Mouse (Mus musculus) megakaryocyte, adult 5-6 weeks (primary cell): Measurements from ENCODE around the gene Flrt1. TPM values are rescaled to one million over a fixed set of nuclear protein-coding genes. Genes with fewer than 3 reads are reported as not detected.

Source experiments
- total RNA-seq, 2 experiments: library from RNA; stranded (forward) in 1 of 2; stranded (reverse) in 1 of 2; fragments of 153-499, 151-499 nt in 1 of 2; fragments of 221-1000, 200-1000 nt in 1 of 2; gene quantifications; 2 replicates each; pipeline versions ENCODE4 v1.2.3 to v1.2.4; 2015 to 2017

Flrt1 gene
- total RNA-seq, 2 experiments from 2014 or later = not detected

Other genes starting within 250 kb of the Flrt1 start
- gene Ccdc88b, start 247.5 kb downstream of the Flrt1 start, total RNA-seq (2015) = 12.0 and 13.3 TPM in 2 replicates
- 45.9 and 78.0 TPM in 2 replicates for gene Ccdc88b, start 247.5 kb downstream of the Flrt1 start, total RNA-seq (2017)
- gene Trmt112, start 196.0 kb downstream of the Flrt1 start, total RNA-seq (2015) = 133 and 146 TPM in 2 replicates
- 176 and 188 TPM in 2 replicates for gene Trmt112, start 196.0 kb downstream of the Flrt1 start, total RNA-seq (2017)
- gene Prdx5, start 195.6 kb downstream of the Flrt1 start, total RNA-seq (2015) = 951 and 1,046 TPM in 2 replicates
- 1,745 and 2,032 TPM in 2 replicates for gene Prdx5, start 195.6 kb downstream of the Flrt1 start, total RNA-seq (2017)
- gene Esrra, start 183.9 kb downstream of the Flrt1 start, total RNA-seq (2015) = 11.9 and 12.4 TPM in 2 replicates
- 24.6 and 28.9 TPM in 2 replicates for gene Esrra, start 183.9 kb downstream of the Flrt1 start, total RNA-seq (2017)
- gene Catsperz, start 180.3 kb downstream of the Flrt1 start, total RNA-seq (2015) = not detected in 2 replicates
- gene Catsperz, start 180.3 kb downstream of the Flrt1 start, total RNA-seq (2017) = not detected in 2 replicates
- not detected in 2 replicates for gene Kcnk4, start 171.2 kb downstream of the Flrt1 start, total RNA-seq (2015)
- 0.11 TPM in 1 of 2 replicates, not detected in the other for gene Kcnk4, start 171.2 kb downstream of the Flrt1 start, total RNA-seq (2017)
- gene Bad, start 163.9 kb downstream of the Flrt1 start, total RNA-seq (2015) = 16.4 and 20.3 TPM in 2 replicates
- gene Bad, start 163.9 kb downstream of the Flrt1 start, total RNA-seq (2017) = 45.2 and 67.1 TPM in 2 replicates
- gene Gpr137, start 163.2 kb downstream of the Flrt1 start, total RNA-seq (2015) = 10.2 and 18.8 TPM in 2 replicates
- 18.4 and 20.2 TPM in 2 replicates for gene Gpr137, start 163.2 kb downstream of the Flrt1 start, total RNA-seq (2017)
- gene Ppp1r14b, start 130.8 kb downstream of the Flrt1 start, total RNA-seq (2015) = 54.3 and 63.8 TPM in 2 replicates
- 43.8 and 45.2 TPM in 2 replicates for gene Ppp1r14b, start 130.8 kb downstream of the Flrt1 start, total RNA-seq (2017)
- 10.4 and 11.8 TPM in 2 replicates for gene Plcb3, start 129.3 kb downstream of the Flrt1 start, total RNA-seq (2015)
- gene Plcb3, start 129.3 kb downstream of the Flrt1 start, total RNA-seq (2017) = 13.4 and 14.1 TPM in 2 replicates
- gene Fkbp2, start 125.2 kb downstream of the Flrt1 start, total RNA-seq (2015) = 127 and 145 TPM in 2 replicates
- gene Fkbp2, start 125.2 kb downstream of the Flrt1 start, total RNA-seq (2017) = 141 and 155 TPM in 2 replicates
- gene Vegfb, start 118.1 kb downstream of the Flrt1 start, total RNA-seq (2015) = 7.8 and 8.0 TPM in 2 replicates
- gene Vegfb, start 118.1 kb downstream of the Flrt1 start, total RNA-seq (2017) = 2.4 and 2.8 TPM in 2 replicates
- 19.5 and 23.0 TPM in 2 replicates for gene Dnajc4, start 113.2 kb downstream of the Flrt1 start, total RNA-seq (2015)
- 18.4 and 21.4 TPM in 2 replicates for gene Dnajc4, start 113.2 kb downstream of the Flrt1 start, total RNA-seq (2017)
- gene Nudt22, start 109.6 kb downstream of the Flrt1 start, total RNA-seq (2015) = 16.6 and 29.0 TPM in 2 replicates
- 10.1 and 16.0 TPM in 2 replicates for gene Nudt22, start 109.6 kb downstream of the Flrt1 start, total RNA-seq (2017)
- gene Trpt1, start 109.6 kb downstream of the Flrt1 start, total RNA-seq (2015) = 1.5 and 3.4 TPM in 2 replicates
- gene Trpt1, start 109.6 kb downstream of the Flrt1 start, total RNA-seq (2017) = 2.7 and 3.4 TPM in 2 replicates
- 76.4 and 89.1 TPM in 2 replicates for gene Fermt3, start 86.3 kb downstream of the Flrt1 start, total RNA-seq (2015)
- 239 and 262 TPM in 2 replicates for gene Fermt3, start 86.3 kb downstream of the Flrt1 start, total RNA-seq (2017)
- gene Stip1, start 65.8 kb downstream of the Flrt1 start, total RNA-seq (2015) = 90.4 and 95.8 TPM in 2 replicates
- 102 and 115 TPM in 2 replicates for gene Stip1, start 65.8 kb downstream of the Flrt1 start, total RNA-seq (2017)
- gene Macrod1, start 48.9 kb downstream of the Flrt1 start, total RNA-seq (2015) = 0.69 and 3.7 TPM in 2 replicates
- gene Macrod1, start 48.9 kb downstream of the Flrt1 start, total RNA-seq (2017) = 0.66 and 0.77 TPM in 2 replicates
- gene Otub1, start 100.6 kb upstream of the Flrt1 start, total RNA-seq (2015) = 33.6 and 40.7 TPM in 2 replicates
- gene Otub1, start 100.6 kb upstream of the Flrt1 start, total RNA-seq (2017) = 76.2 and 81.8 TPM in 2 replicates
- 493 and 496 TPM in 2 replicates for gene Cox8a, start 111.9 kb upstream of the Flrt1 start, total RNA-seq (2015)
- gene Cox8a, start 111.9 kb upstream of the Flrt1 start, total RNA-seq (2017) = 661 and 699 TPM in 2 replicates
- 31.2 and 31.9 TPM in 2 replicates for gene Naa40, start 135.5 kb upstream of the Flrt1 start, total RNA-seq (2015)
- gene Naa40, start 135.5 kb upstream of the Flrt1 start, total RNA-seq (2017) = 31.9 and 33.2 TPM in 2 replicates
- 0.45 TPM in 1 of 2 replicates, not detected in the other for gene Rcor2, start 161.6 kb upstream of the Flrt1 start, total RNA-seq (2015)
- gene Rcor2, start 161.6 kb upstream of the Flrt1 start, total RNA-seq (2017) = 0.08 and 1.9 TPM in 2 replicates
- 75.6 and 81.8 TPM in 2 replicates for gene Mark2, start 236.1 kb upstream of the Flrt1 start, total RNA-seq (2015)
- gene Mark2, start 236.1 kb upstream of the Flrt1 start, total RNA-seq (2017) = 25.9 and 27.6 TPM in 2 replicates